Mouse (Mus musculus): ENCODE results near the gene Npas3. TPM values are rescaled to one million over a fixed set of nuclear protein-coding genes. Genes with fewer than 3 reads are reported as not detected.

The Npas3 gene
- polyA plus RNA-seq, 1 experiment: 0.18 TPM

GRCm38 (mm10) chr12:53277393-53277792 is 28.9 kb downstream of the Npas3 start:
- H3K4me3 ChIP-seq: no peak overlapping the region
- TF ChIP-seq POLR2A (IDR thresholded peaks at IDR 0.05; ENCODE audit: insufficient read length, low read depth) (no peak), REST (IDR thresholded peaks at IDR 0.05; ENCODE audit: insufficient read depth, insufficient read length) (no peak), TCF3 (IDR thresholded peaks at IDR 0.05; ENCODE audit: insufficient read length, low read depth) (no peak), TCF12 (IDR thresholded peaks at IDR 0.05; ENCODE audit: insufficient read depth, poor library complexity, severe bottlenecking) (no peak), POLR2AphosphoS2 (IDR thresholded peaks at IDR 0.05; ENCODE audit: insufficient read length, low read depth) (no peak), SRF (IDR thresholded peaks at IDR 0.05; ENCODE audit: control insufficient read depth, insufficient read length, low read depth) (no peak), MAX (IDR thresholded peaks at IDR 0.05; ENCODE audit: low read depth) (no peak), USF1 (IDR thresholded peaks at IDR 0.05; ENCODE audit: low read depth) (no peak), MYOG (IDR thresholded peaks at IDR 0.05; ENCODE audit: control insufficient read depth in 1 of 3, insufficient read depth in 1 of 3, insufficient read length in 2 of 3, low read depth in 2 of 3) (no peak), MYOD1 (IDR thresholded peaks at IDR 0.05; ENCODE audit: control insufficient read depth in 1 of 3, insufficient read length in 2 of 3, low read depth in 2 of 3) (no peak), E2F4 (IDR thresholded peaks at IDR 0.05; ENCODE audit: insufficient read depth) (no peak), CEBPB (IDR thresholded peaks at IDR 0.05; ENCODE audit: insufficient read depth, poor library complexity, severe bottlenecking) (no peak)
- no peak overlapping the region for H3K4me2 ChIP-seq (ENCODE audit: low read depth)
- H3K79me2 ChIP-seq (ENCODE audit: control insufficient read depth, insufficient read depth): no peaks in the 10 kb centered on the region
- H3K36me3 ChIP-seq (ENCODE audit: control insufficient read depth, insufficient read depth): no peaks in the 10 kb centered on the region
- H3K27me3 ChIP-seq (ENCODE audit: control insufficient read depth, insufficient read depth, insufficient read length): no peaks in the 10 kb centered on the region
- no peak overlapping the region for H3ac ChIP-seq (ENCODE audit: control insufficient read depth, insufficient read length)

DNA sequence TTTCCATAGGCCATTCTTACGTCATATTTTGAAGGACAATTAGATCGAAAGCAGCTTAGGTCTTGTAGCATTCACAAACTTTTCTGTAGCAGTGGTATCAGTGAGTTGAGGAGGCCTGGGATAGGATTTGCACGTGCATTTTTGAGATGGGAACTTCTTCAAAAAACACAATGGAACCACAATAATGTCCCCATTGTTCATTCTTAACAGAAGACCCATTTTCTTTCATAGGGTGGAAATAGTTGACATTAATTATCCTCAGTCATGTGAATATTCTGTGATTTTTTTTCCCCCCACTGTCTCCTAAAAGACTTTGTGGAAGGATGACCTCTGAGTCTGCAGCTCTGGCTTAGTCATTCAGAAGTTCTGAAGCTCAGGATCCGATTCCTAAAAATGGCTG is 41.9 kb downstream of the Npas3 start:
- H3K4me2 ChIP-seq (ENCODE audit: low read depth): no peak overlapping the region
- H3K36me3 ChIP-seq (ENCODE audit: control insufficient read depth, insufficient read depth): no peaks in the 10 kb centered on the region
- no peak overlapping the region for H3ac ChIP-seq (ENCODE audit: control insufficient read depth, insufficient read length)
- H3K27me3 ChIP-seq (ENCODE audit: control insufficient read depth, insufficient read depth, insufficient read length): no peaks in the 10 kb centered on the region
- TF ChIP-seq TCF12 (IDR thresholded peaks at IDR 0.05; ENCODE audit: insufficient read depth, poor library complexity, severe bottlenecking): no peak
- TF ChIP-seq REST (IDR thresholded peaks at IDR 0.05; ENCODE audit: insufficient read depth, insufficient read length): no peak
- no peak for TF ChIP-seq POLR2A (IDR thresholded peaks at IDR 0.05; ENCODE audit: insufficient read length, low read depth)
- TF ChIP-seq USF1 (IDR thresholded peaks at IDR 0.05; ENCODE audit: low read depth): no peak
- TF ChIP-seq SRF (IDR thresholded peaks at IDR 0.05; ENCODE audit: control insufficient read depth, insufficient read length, low read depth): no peak
- TF ChIP-seq MYOG (IDR thresholded peaks at IDR 0.05; ENCODE audit: control insufficient read depth in 1 of 3, insufficient read depth in 1 of 3, insufficient read length in 2 of 3, low read depth in 2 of 3): no peak
- TF ChIP-seq CEBPB (IDR thresholded peaks at IDR 0.05; ENCODE audit: insufficient read depth, poor library complexity, severe bottlenecking): no peak
- no peak for TF ChIP-seq E2F4 (IDR thresholded peaks at IDR 0.05; ENCODE audit: insufficient read depth)
- no peak for TF ChIP-seq MAX (IDR thresholded peaks at IDR 0.05; ENCODE audit: low read depth)
- TF ChIP-seq MYOD1 (IDR thresholded peaks at IDR 0.05; ENCODE audit: control insufficient read depth in 1 of 3, insufficient read length in 2 of 3, low read depth in 2 of 3): no peak
- H3K4me3 ChIP-seq: no peak overlapping the region
- no peaks in the 10 kb centered on the region for H3K79me2 ChIP-seq (ENCODE audit: control insufficient read depth, insufficient read depth)

DNA sequence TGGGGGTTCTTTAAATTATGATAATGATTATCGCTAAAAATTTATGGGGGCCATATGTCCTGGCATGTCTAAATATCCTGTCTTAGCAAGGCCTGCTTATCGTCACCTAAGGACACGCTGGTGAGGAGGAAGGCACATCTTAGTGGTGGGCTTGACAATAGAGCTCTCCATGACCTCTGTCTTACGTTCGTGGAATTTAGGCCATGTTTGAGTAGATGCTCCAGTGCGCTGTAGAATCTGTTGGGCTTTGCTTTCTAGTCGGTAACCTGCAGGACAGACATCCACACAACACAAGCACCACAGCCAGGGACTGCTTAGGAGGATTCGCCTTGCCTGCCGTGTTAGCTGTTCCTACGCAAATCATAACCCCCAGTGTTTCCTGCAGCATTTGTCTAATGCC is 42.4 kb downstream of the Npas3 start:
- no peak overlapping the region for H3K4me2 ChIP-seq (ENCODE audit: low read depth)
- no peaks in the 10 kb centered on the region for H3K79me2 ChIP-seq (ENCODE audit: control insufficient read depth, insufficient read depth)
- H3K27me3 ChIP-seq (ENCODE audit: control insufficient read depth, insufficient read depth, insufficient read length): no peaks in the 10 kb centered on the region
- no peak overlapping the region for H3K4me3 ChIP-seq
- no peak overlapping the region for H3ac ChIP-seq (ENCODE audit: control insufficient read depth, insufficient read length)
- TF ChIP-seq MYOD1 (IDR thresholded peaks at IDR 0.05; ENCODE audit: control insufficient read depth in 1 of 3, insufficient read length in 2 of 3, low read depth in 2 of 3): no peak
- TF ChIP-seq TCF3 (IDR thresholded peaks at IDR 0.05; ENCODE audit: insufficient read length, low read depth): no peak
- TF ChIP-seq SRF (IDR thresholded peaks at IDR 0.05; ENCODE audit: control insufficient read depth, insufficient read length, low read depth): no peak
- TF ChIP-seq USF1 (IDR thresholded peaks at IDR 0.05; ENCODE audit: low read depth): no peak
- TF ChIP-seq TCF12 (IDR thresholded peaks at IDR 0.05; ENCODE audit: insufficient read depth, poor library complexity, severe bottlenecking): no peak
- no peak for TF ChIP-seq MAX (IDR thresholded peaks at IDR 0.05; ENCODE audit: low read depth)
- TF ChIP-seq REST (IDR thresholded peaks at IDR 0.05; ENCODE audit: insufficient read depth, insufficient read length): no peak
- no peaks in the 10 kb centered on the region for H3K36me3 ChIP-seq (ENCODE audit: control insufficient read depth, insufficient read depth)

- Histone ChIP-seq H3K4me3 (no peak overlapping the region), H3K4me2 (ENCODE audit: low read depth) (no peak overlapping the region), H3K36me3 (ENCODE audit: control insufficient read depth, insufficient read depth) (no peaks in the 10 kb centered on the region), H3K27me3 (ENCODE audit: control insufficient read depth, insufficient read depth, insufficient read length) (no peaks in the 10 kb centered on the region), H3K79me2 (ENCODE audit: control insufficient read depth, insufficient read depth) (no peaks in the 10 kb centered on the region), H3ac (ENCODE audit: control insufficient read depth, insufficient read length) (no peak overlapping the region)
- TF ChIP-seq REST (IDR thresholded peaks at IDR 0.05; ENCODE audit: insufficient read depth, insufficient read length): no peak
- no peak for TF ChIP-seq MYOD1 (IDR thresholded peaks at IDR 0.05; ENCODE audit: control insufficient read depth in 1 of 3, insufficient read length in 2 of 3, low read depth in 2 of 3)
- TF ChIP-seq MAX (IDR thresholded peaks at IDR 0.05; ENCODE audit: low read depth): no peak
- no peak for TF ChIP-seq TCF12 (IDR thresholded peaks at IDR 0.05; ENCODE audit: insufficient read depth, poor library complexity, severe bottlenecking)
- TF ChIP-seq USF1 (IDR thresholded peaks at IDR 0.05; ENCODE audit: low read depth): no peak
- TF ChIP-seq TCF3 (IDR thresholded peaks at IDR 0.05; ENCODE audit: insufficient read length, low read depth): no peak
- TF ChIP-seq E2F4 (IDR thresholded peaks at IDR 0.05; ENCODE audit: insufficient read depth): no peak
- TF ChIP-seq POLR2AphosphoS2 (IDR thresholded peaks at IDR 0.05; ENCODE audit: insufficient read length, low read depth): no peak
- no peak for TF ChIP-seq SRF (IDR thresholded peaks at IDR 0.05; ENCODE audit: control insufficient read depth, insufficient read length, low read depth)
These were observed 43.5 kb downstream of the Npas3 start for GRCm38 (mm10) chr12:53292010-53292409.
